Mouse (Mus musculus): ENCODE data around the gene Cmtm5. TPM values are rescaled to one million over a fixed set of nuclear protein-coding genes. Genes with fewer than 3 reads are reported as not detected.

The Cmtm5 gene
- total and polyA plus RNA-seq, 3 experiments: not detected

DNA sequence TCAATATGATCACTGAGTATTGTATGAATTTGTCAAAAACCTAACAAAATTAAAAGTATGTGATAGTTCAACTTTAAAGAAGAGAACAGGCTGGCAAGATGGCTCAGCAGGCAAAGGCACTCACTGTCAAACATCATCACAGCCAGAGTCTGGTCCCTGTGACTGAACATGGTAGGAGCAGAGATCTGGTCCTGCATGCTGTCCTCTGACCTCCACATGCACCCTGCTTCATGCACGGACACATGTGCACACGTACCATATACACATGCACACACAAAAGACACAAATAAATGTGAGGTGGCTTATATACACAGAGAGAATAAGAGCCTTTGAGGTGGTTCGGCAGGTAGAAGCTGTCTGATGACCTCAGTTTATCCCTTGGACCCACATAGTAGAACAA lies 19.4 kb downstream of the Cmtm5 start:
- Histone ChIP-seq H3K9me3 (replicated peaks; ENCODE audit: low read length) (no peaks in the 10 kb centered on the region), H3K27me3 (replicated peaks) (peaks cover 46% of the 10 kb centered on the region), H3K4me1 (ENCODE audit: control insufficient read depth in 1 of 2, insufficient read depth in 2 of 2) (peaks cover 4 to 15% of the 10 kb centered on the region in 2 experiments), H3K9ac (ENCODE audit: insufficient read depth, low read depth) (no peak overlapping the region), H3K4me2 (ENCODE audit: insufficient read depth, low read depth, poor library complexity, severe bottlenecking) (no peak overlapping the region), H3K4me3 (replicated peaks in 1 of 3; ENCODE audit: low read depth in 2 of 3, low read length in 2 of 3, poor library complexity in 1 of 3) (no peak overlapping the region), H3K79me2 (replicated peaks; ENCODE audit: control insufficient read depth, extremely low read depth, insufficient read depth, poor library complexity, severe bottlenecking) (no peaks in the 10 kb centered on the region), H3K27ac (ENCODE audit: insufficient read depth, low read depth) (no peak overlapping the region), H3K36me3 (replicated peaks in 1 of 2; ENCODE audit: control insufficient read depth in 1 of 2, insufficient read depth in 1 of 2, low read length in 1 of 2) (no peaks in the 10 kb centered on the region)
- dilution Hi-C loops (cut with MboI; ENCODE audit: extremely low pct_ligation_motif_present, extremely low pct_unique_long_range_greater_than_20kb, low sequenced_read_pairs) (no loop called here), in situ Hi-C loops (cut with MboI; ENCODE audit: low pct_ligation_motif_present, low pct_unique_long_range_greater_than_20kb, low sequenced_read_pairs) (no loop called here)
- DNase-seq (ENCODE audit: extremely low read depth): no peak
- TF ChIP-seq NRF1 (IDR thresholded peaks at IDR 0.05; ENCODE audit: low read depth, low read length) (no peak), CHD1 (IDR thresholded peaks at IDR 0.05; ENCODE audit: low read depth, low read length) (no peak), MEF2A (IDR thresholded peaks at IDR 0.05; ENCODE audit: borderline replicate concordance, low read depth, low read length) (no peak), SMC3 (IDR thresholded peaks at IDR 0.05; ENCODE audit: low read depth, low read length) (no peak), IRF4 (IDR thresholded peaks at IDR 0.05; ENCODE audit: low read depth, low read length) (no peak), TCF12 (IDR thresholded peaks at IDR 0.05; ENCODE audit: low read depth, low read length) (no peak), POLR2A (IDR thresholded peaks at IDR 0.05; ENCODE audit: low read depth, low read length) (no peak), MAFK (IDR thresholded peaks at IDR 0.05; ENCODE audit: insufficient replicate concordance, low read length) (no peak), ZNF384 (IDR thresholded peaks at IDR 0.05; ENCODE audit: low read depth, low read length) (no peak), MAX (IDR thresholded peaks at IDR 0.05; ENCODE audit: low read length) (no peak)

GRCm38 (mm10) chr14:54956533-54956932 lies 20.5 kb downstream of the Cmtm5 start:
- no peak overlapping the region for H3K27ac ChIP-seq (ENCODE audit: insufficient read depth, low read depth)
- H3K9ac ChIP-seq (ENCODE audit: insufficient read depth, low read depth): no peak overlapping the region
- H3K36me3 ChIP-seq (replicated peaks in 1 of 2; ENCODE audit: control insufficient read depth in 1 of 2, insufficient read depth in 1 of 2, low read length in 1 of 2): no peaks in the 10 kb centered on the region
- no peaks in the 10 kb centered on the region for H3K9me3 ChIP-seq (replicated peaks; ENCODE audit: low read length)
- DNase-seq (ENCODE audit: extremely low read depth): no peak
- peaks cover 9 to 24% of the 10 kb centered on the region in 2 experiments for H3K4me1 ChIP-seq (ENCODE audit: control insufficient read depth in 1 of 2, insufficient read depth in 2 of 2)
- in situ Hi-C loops (cut with MboI; ENCODE audit: low pct_ligation_motif_present, low pct_unique_long_range_greater_than_20kb, low sequenced_read_pairs) (no loop called here), dilution Hi-C loops (cut with MboI; ENCODE audit: extremely low pct_ligation_motif_present, extremely low pct_unique_long_range_greater_than_20kb, low sequenced_read_pairs) (no loop called here)
- TF ChIP-seq JUND (conservative IDR thresholded peaks at IDR 0.05; ENCODE audit: low read depth, low read length): no peak
- TF ChIP-seq MXI1 (IDR thresholded peaks at IDR 0.05; ENCODE audit: low read depth, low read length): no peak
- no peak for TF ChIP-seq USF2 (conservative IDR thresholded peaks at IDR 0.05; ENCODE audit: low read depth, low read length)
- no peak for TF ChIP-seq CTCF (conservative IDR thresholded peaks at IDR 0.05 in 1 of 2, IDR thresholded peaks at IDR 0.05 in 1 of 2; ENCODE audit: low read depth in 2 of 2, low read length in 2 of 2)
- TF ChIP-seq USF1 (IDR thresholded peaks at IDR 0.05; ENCODE audit: low read depth, low read length): no peak
- no peak for TF ChIP-seq TBP (conservative IDR thresholded peaks at IDR 0.05; ENCODE audit: low read depth, low read length)
- H3K79me2 ChIP-seq (replicated peaks; ENCODE audit: control insufficient read depth, extremely low read depth, insufficient read depth, poor library complexity, severe bottlenecking): no peaks in the 10 kb centered on the region
- no peak overlapping the region for H3K4me2 ChIP-seq (ENCODE audit: insufficient read depth, low read depth, poor library complexity, severe bottlenecking)
- peaks cover 39% of the 10 kb centered on the region for H3K27me3 ChIP-seq (replicated peaks)
- H3K4me3 ChIP-seq (replicated peaks in 1 of 3; ENCODE audit: low read depth in 2 of 3, low read length in 2 of 3, poor library complexity in 1 of 3): no peak overlapping the region

GRCm38 (mm10) chr14:54958503-54958902 lies 22.4 kb downstream of the Cmtm5 start:
- H3K9ac ChIP-seq (ENCODE audit: insufficient read depth, low read depth): no peak overlapping the region
- in situ Hi-C loops (cut with MboI; ENCODE audit: low pct_ligation_motif_present, low pct_unique_long_range_greater_than_20kb, low sequenced_read_pairs) (no loop called here), dilution Hi-C loops (cut with MboI; ENCODE audit: extremely low pct_ligation_motif_present, extremely low pct_unique_long_range_greater_than_20kb, low sequenced_read_pairs) (no loop called here)
- peaks cover 32% of the 10 kb centered on the region for H3K27me3 ChIP-seq (replicated peaks)
- peaks cover 9 to 24% of the 10 kb centered on the region in 2 experiments for H3K4me1 ChIP-seq (ENCODE audit: control insufficient read depth in 1 of 2, insufficient read depth in 2 of 2)
- no peak overlapping the region for H3K27ac ChIP-seq (ENCODE audit: insufficient read depth, low read depth)
- TF ChIP-seq BHLHE40 (IDR thresholded peaks at IDR 0.05; ENCODE audit: low read depth, low read length): no peak
- no peak for TF ChIP-seq NELFE (IDR thresholded peaks at IDR 0.05; ENCODE audit: low read depth, low read length)
- no peak for TF ChIP-seq ZKSCAN1 (IDR thresholded peaks at IDR 0.05; ENCODE audit: borderline replicate concordance, low read depth, low read length)
- TF ChIP-seq UBTF (IDR thresholded peaks at IDR 0.05; ENCODE audit: low read depth, low read length): no peak
- no peak for TF ChIP-seq CHD2 (IDR thresholded peaks at IDR 0.05; ENCODE audit: low read length)
- no peak for TF ChIP-seq POLR2A (IDR thresholded peaks at IDR 0.05; ENCODE audit: low read depth, low read length)
- no peak for TF ChIP-seq ZC3H11A (IDR thresholded peaks at IDR 0.05; ENCODE audit: low read depth, low read length)
- TF ChIP-seq HCFC1 (IDR thresholded peaks at IDR 0.05; ENCODE audit: low read depth, low read length): no peak
- TF ChIP-seq ZNF384 (IDR thresholded peaks at IDR 0.05; ENCODE audit: low read depth, low read length): no peak
- TF ChIP-seq ELF1 (IDR thresholded peaks at IDR 0.05; ENCODE audit: low read depth, low read length): no peak
- TF ChIP-seq KAT2A (IDR thresholded peaks at IDR 0.05; ENCODE audit: insufficient replicate concordance, low read length): no peak
- TF ChIP-seq E2F4 (IDR thresholded peaks at IDR 0.05; ENCODE audit: insufficient replicate concordance, low read depth, low read length): no peak
- H3K79me2 ChIP-seq (replicated peaks; ENCODE audit: control insufficient read depth, extremely low read depth, insufficient read depth, poor library complexity, severe bottlenecking): no peaks in the 10 kb centered on the region
- H3K36me3 ChIP-seq (replicated peaks in 1 of 2; ENCODE audit: control insufficient read depth in 1 of 2, insufficient read depth in 1 of 2, low read length in 1 of 2): no peaks in the 10 kb centered on the region
- no peak overlapping the region for H3K4me2 ChIP-seq (ENCODE audit: insufficient read depth, low read depth, poor library complexity, severe bottlenecking)
- no peak for DNase-seq (ENCODE audit: extremely low read depth)
- no peaks in the 10 kb centered on the region for H3K9me3 ChIP-seq (replicated peaks; ENCODE audit: low read length)
- no peak overlapping the region for H3K4me3 ChIP-seq (replicated peaks in 1 of 3; ENCODE audit: low read depth in 2 of 3, low read length in 2 of 3, poor library complexity in 1 of 3)
